Mouse (Mus musculus): ENCODE measurements around the gene H2-K1. TPM values are rescaled to one million over a fixed set of nuclear protein-coding genes. Genes with fewer than 3 reads are reported as not detected.

Gene H2-K1
- polyA plus RNA-seq, 1 experiment from 2014 or later: 4.7 TPM

DNA sequence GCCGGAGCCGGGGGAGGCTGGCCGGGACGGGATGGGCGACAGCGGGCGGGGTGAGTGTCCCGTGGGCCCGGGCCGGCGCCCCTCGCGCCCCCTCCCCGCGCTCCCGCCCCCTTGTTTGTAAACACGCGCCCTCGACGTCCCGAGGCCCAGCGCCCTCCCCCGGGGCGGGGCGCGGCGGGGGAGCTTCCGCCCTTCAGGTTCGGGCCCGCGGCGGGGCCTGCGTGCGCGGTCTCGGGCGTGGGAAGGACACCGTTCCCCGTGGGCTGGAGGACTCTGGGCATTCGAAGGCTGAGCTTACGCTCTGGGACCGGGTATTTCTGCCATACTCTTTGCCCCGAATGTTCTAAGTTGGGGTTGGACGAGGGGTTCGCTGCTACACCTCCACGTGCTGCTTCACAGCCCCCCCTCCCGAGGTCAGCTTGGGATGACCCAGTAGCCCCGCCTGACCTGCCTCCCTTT, 32.1 kb upstream of the H2-K1 start:
- Histone ChIP-seq H3K27me3 (ENCODE audit: low read depth, poor library complexity, severe bottlenecking) (peaks cover 3% of the 10 kb centered on the region; the same call in 1 of the 2 replicates), H3K36me3 (peaks cover 72% of the 10 kb centered on the region), H3K4me1 (peaks cover 56% of the 10 kb centered on the region), H3K27ac (peak overlapping the region; percentile 96), H3K9me3 (replicated peaks) (no peaks in the 10 kb centered on the region), H3K4me3 (peak overlapping the region; percentile 77)
- under 1% methylated on average over 32 of the region's 48 CpGs for WGBS
- no peak for DNase-seq (ENCODE audit: low spot score)

DNA sequence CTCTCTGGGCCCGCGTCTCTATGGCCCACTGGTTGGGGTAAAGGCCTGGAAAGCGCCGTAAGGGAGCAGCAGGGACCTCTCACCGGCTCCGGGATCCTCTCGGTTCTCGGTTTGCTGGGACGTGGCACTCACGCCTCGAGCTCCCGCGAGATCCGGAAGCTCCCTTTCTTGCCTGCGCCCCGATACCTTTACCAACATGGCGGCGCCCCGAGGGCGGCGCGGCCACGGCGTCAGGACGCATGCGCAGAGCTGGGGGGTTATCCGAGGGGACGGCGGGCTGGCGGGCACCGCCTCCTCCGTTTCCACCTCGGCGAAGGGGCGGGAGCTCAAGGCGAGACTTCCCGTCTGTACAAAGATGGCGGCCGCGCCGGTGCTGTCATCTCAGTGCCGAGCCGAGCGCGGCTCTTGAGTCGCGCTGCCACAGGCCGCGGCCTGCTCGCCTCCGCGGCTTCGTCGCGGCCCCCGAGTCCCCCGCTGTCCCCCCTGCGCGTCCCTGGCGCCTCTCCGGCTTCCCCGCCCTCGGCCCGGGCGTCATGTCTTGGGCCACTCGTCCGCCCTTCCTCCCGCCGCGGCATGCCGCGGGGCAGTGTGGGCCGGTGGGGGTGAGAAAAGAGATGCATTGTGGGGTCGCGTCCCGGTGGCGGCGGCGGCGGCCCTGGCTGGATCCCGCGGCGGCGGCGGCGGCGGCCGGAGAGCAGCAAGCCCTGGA, 31.5 kb upstream of the H2-K1 start, which contains the start of the genes Slc39a7 and Rxrb:
Gene Slc39a7 (minus strand): TSS at position 218 of the 709 bp plus-strand sequence.
Gene Rxrb (plus strand): TSS at position 348 of the 709 bp plus-strand sequence.
- peak within 1 kb of the TSS; percentile 96 for H3K27ac ChIP-seq
- H3K36me3 ChIP-seq: peaks cover 66% of the 10 kb centered on the region
- H3K4me3 ChIP-seq: peak within 1 kb of the TSS; percentile 77
- DNase-seq (ENCODE audit: low spot score): peak; percentile 100
- under 1% methylated on average over 80 of the region's 88 CpGs for WGBS
- H3K27me3 ChIP-seq (ENCODE audit: low read depth, poor library complexity, severe bottlenecking): no peaks in the 10 kb centered on the region
- H3K4me1 ChIP-seq: peaks cover 62% of the 10 kb centered on the region
- no peaks in the 10 kb centered on the region for H3K9me3 ChIP-seq (replicated peaks)

DNA sequence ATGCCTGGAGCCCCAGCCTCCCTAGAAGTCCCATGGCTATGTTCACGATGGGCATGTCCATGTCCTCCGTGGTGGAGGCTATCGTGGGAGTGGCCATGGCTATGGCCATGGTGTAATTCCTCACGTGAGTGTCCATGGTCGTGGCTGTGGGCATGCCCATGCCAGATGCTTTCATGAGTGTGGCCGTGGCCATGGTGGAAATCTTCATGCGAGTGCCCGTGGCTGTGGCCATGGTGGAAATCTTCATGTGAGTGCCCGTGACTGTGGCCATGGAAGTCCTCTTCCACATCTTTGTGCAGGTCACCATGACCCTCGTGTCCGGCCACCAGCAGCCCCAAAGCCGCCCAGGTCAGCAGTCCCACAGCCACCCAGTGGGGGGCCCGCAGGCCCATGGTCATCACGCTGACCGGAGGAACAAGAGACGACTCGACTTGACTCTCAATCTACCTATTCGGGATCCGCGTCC, 30.7 kb upstream of the H2-K1 start:
- no peak for DNase-seq (ENCODE audit: low spot score)
- no peaks in the 10 kb centered on the region for H3K9me3 ChIP-seq (replicated peaks)
- WGBS: 5% methylated on average over 20 of the region's 20 CpGs
- peak overlapping the region; percentile 77 for H3K4me3 ChIP-seq
- peaks cover 69% of the 10 kb centered on the region for H3K4me1 ChIP-seq
- H3K27ac ChIP-seq: peak overlapping the region; percentile 96
- H3K36me3 ChIP-seq: peaks cover 59% of the 10 kb centered on the region
- H3K27me3 ChIP-seq (ENCODE audit: low read depth, poor library complexity, severe bottlenecking): no peaks in the 10 kb centered on the region

DNA sequence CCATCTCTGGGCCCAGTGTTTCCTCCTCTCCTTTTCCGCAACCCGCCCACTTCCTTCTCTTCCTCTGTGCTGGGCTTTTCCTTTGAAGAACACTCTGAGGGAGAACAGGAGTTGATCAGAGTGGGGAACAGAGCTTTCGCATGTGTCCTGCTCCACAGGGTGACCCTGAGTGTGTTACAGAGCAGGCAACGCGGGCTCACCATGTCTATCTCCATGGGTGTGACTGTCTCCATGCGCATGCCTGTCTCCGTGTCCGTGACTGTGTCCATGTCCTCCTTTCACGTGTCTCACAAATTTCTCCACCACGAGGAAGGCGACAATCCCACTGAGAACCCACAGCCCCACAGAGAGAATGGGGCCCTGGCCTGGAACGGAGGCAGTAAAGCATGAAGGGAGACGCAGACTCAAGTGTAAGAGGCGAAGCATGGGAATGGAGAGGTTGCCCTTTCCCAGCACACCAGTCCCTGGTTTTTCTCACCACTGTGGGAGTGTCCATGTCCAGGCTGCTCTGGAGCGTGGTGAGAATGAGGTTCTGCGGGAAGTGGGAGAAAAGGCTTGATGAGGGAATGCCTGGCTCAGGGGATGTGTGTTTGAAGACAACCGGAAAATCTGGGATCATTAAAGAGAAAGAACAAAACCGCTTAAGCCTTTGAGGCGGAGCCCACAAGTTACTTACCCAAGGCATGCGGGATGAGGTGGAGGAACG, 29.9 kb upstream of the H2-K1 start:
- Histone ChIP-seq H3K27ac (peak overlapping the region; percentile 96), H3K4me3 (peak overlapping the region; percentile 77), H3K27me3 (ENCODE audit: low read depth, poor library complexity, severe bottlenecking) (no peaks in the 10 kb centered on the region), H3K36me3 (peaks cover 51% of the 10 kb centered on the region), H3K4me1 (peaks cover 77% of the 10 kb centered on the region), H3K9me3 (replicated peaks) (no peaks in the 10 kb centered on the region)
- no peak for DNase-seq (ENCODE audit: low spot score)
- 86% methylated on average over 21 of the region's 21 CpGs for WGBS

DNA sequence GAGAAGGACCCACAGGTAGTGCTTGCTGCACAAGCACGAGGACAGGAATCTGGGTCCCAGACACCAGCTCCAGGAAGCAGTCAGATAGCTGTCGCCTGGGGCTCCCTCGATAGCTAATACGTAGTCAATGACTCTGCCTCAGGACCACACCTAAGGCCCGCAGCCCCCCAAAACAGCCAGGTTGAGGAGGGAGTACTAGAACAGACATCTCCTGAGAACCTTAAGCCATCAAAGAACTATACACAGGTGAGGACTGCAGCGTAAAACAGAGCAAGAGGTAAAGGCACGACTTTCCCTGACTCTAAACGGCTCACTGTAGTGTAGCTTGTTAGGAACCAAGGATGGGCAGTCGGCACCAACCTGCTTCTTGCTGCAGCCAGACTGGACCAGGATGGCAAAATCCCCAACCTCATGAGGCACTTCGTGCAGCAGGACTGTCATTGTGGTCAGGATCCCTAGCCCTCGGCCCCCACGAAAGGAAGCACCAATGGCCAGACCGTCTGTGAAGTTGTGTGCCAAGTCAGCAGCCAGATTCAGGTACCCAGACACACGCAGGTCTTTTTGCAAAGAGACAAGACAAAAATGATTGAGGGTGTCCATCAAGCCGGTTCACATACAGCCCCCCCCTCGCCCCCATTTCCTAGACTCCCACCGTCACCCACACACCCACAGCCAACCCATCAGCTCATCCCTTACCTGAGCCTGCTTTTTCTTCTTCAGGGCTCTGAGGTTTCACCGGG, 29.2 kb upstream of the H2-K1 start:
- Histone ChIP-seq H3K36me3 (peaks cover 43% of the 10 kb centered on the region), H3K9me3 (replicated peaks) (no peaks in the 10 kb centered on the region), H3K4me1 (peaks cover 84% of the 10 kb centered on the region), H3K4me3 (peak overlapping the region; percentile 77), H3K27me3 (ENCODE audit: low read depth, poor library complexity, severe bottlenecking) (no peaks in the 10 kb centered on the region), H3K27ac (no peak overlapping the region)
- 92% methylated on average over 18 of the region's 18 CpGs for WGBS
- DNase-seq (ENCODE audit: low spot score): no peak

DNA sequence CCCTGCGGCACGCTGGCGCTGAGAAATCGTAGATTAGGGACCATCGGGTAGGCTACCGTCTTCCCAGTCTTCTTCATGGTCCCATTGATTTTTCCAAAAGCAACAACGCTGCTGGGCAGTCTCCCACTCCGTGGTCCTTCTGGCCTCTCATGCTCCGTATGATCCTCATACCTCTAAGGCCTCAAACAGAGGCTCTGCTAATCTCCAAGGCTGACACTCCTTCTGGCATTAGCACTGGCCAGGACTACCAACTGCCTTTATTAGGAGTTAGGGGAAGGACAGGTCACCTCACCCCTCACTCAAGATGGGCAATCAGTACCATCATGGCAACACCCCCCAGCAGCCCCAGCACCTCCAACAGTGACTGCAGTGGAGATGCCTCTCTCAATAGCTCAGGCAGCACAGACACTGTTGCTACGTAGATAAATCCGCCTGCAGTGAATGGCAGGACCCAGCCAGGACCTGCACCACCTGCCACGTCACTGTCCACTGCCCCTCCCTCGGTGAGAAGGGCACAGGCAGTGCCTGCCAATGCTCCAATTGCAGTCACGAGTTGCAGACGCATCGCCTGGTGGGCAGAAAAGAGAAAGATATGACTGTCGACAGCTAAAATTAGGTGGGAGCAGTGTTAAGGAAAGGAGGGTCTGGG, 28.5 kb upstream of the H2-K1 start:
- peak overlapping the region; percentile 77 for H3K4me3 ChIP-seq
- no peaks in the 10 kb centered on the region for H3K9me3 ChIP-seq (replicated peaks)
- H3K27ac ChIP-seq: peak overlapping the region; percentile 90
- 71% methylated on average over 17 of the region's 17 CpGs for WGBS
- no peaks in the 10 kb centered on the region for H3K27me3 ChIP-seq (ENCODE audit: low read depth, poor library complexity, severe bottlenecking)
- H3K4me1 ChIP-seq: peaks cover 88% of the 10 kb centered on the region
- no peak for DNase-seq (ENCODE audit: low spot score)
- peaks cover 36% of the 10 kb centered on the region for H3K36me3 ChIP-seq

DNA sequence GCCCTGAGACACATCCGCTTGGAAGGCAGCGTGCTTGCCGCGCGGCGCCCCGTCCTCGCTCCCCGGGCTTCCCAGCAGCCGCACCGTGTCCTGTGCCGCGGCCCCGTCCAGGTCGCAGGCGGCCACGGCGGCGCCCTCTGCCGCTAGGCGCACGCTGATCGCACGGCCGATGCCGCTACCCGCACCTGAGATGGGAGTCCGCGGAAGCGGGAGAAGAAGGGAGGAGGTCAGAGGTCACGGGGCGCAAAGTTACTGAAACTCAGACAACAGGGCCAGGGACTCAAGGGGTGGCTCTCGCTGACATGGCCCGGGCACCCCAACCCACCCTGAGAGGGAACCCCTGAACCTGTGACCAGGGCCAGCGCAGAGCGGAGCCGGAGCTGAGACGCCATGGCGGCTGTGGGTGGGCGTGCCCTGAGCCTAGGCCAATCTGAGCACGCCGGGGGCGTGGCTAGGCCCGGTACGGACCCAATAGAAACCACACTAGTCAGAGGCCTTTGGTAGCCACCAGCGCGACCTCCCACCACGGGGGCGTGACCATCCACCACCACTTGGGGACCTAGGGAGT, 27.6 kb upstream of the H2-K1 start, which contains the start of gene H2-Ke6:
Gene H2-Ke6 (minus strand): TSS at position 405 of the 568 bp plus-strand sequence.
- H3K9me3 ChIP-seq (replicated peaks): no peaks in the 10 kb centered on the region
- H3K4me3 ChIP-seq: peak within 1 kb of the TSS; percentile 77
- peak; percentile 96 for DNase-seq (ENCODE audit: low spot score)
- H3K36me3 ChIP-seq: peaks cover 39% of the 10 kb centered on the region
- no peaks in the 10 kb centered on the region for H3K27me3 ChIP-seq (ENCODE audit: low read depth, poor library complexity, severe bottlenecking)
- H3K4me1 ChIP-seq: peaks cover 81% of the 10 kb centered on the region
- under 1% methylated on average over 49 of the region's 49 CpGs for WGBS
- H3K27ac ChIP-seq: peak within 1 kb of the TSS; percentile 90

DNA sequence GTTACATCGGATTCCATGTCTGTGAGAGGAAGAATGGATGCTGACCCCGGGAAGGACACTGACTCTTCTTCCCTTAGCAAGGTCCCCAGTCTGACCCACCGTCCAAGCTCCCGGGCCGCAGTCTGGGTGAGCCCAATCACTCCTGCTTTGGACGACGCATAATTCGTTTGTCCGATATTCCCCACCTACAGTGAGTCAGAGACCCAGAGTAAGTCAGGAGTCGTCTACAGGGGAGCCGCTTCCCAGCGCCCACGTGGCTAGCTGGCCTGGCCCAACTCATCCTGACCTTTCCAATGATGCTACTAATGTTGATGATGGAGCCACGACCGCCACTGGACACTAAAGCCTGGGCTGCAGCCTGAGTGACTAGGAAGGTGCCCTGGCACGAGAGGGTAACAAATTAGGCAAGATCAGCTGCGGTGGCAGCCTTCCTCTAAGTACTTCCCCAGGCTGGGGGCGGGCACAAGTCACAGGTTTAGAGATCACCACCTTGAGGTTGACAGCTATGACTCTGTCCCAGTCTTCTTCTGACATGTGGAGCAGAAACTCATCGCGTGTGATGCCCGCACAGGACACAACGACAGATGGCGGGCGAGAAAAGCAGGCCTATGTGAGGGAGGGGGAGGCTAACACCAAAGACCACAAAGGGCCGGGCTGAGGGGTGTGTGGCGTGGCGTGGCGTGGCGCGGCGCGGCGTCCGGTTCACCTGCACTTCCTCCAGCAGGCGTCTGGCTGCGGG, 26.9 kb upstream of the H2-K1 start:
- Histone ChIP-seq H3K27ac (peak overlapping the region; percentile 90), H3K4me3 (peak overlapping the region; percentile 77), H3K27me3 (ENCODE audit: low read depth, poor library complexity, severe bottlenecking) (no peaks in the 10 kb centered on the region), H3K9me3 (replicated peaks) (no peaks in the 10 kb centered on the region), H3K36me3 (peaks cover 46% of the 10 kb centered on the region), H3K4me1 (peaks cover 79% of the 10 kb centered on the region)
- DNase-seq (ENCODE audit: low spot score): no peak
- WGBS: 9% methylated on average over 36 of the region's 36 CpGs

DNA sequence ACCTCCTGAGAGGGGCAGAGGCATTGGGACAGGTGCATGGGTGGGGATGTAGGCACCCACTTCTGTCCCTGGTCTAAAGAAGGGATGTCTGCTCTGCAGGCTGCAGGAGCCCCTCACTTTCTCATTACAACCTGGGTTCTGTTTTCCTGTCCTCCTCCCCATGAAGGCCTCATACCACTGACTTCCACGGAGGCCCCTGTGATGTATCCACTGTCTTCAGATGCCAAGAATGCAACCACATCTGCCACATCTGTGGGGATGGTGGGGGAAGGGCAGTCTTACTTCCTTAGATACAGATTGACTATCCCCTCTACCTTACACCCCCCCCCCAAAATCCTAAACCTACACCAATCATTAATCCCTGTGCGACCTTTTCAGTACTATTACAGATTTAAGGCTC, 26.1 kb upstream of the H2-K1 start:
- Histone ChIP-seq H3K36me3 (peaks cover 55% of the 10 kb centered on the region), H3K4me3 (peak overlapping the region; percentile 77), H3K9me3 (replicated peaks) (no peaks in the 10 kb centered on the region), H3K4me1 (peaks cover 78% of the 10 kb centered on the region), H3K27me3 (ENCODE audit: low read depth, poor library complexity, severe bottlenecking) (no peaks in the 10 kb centered on the region), H3K27ac (peak overlapping the region; percentile 98)
- no peak for DNase-seq (ENCODE audit: low spot score)
- WGBS: 35% methylated on average over 2 of the region's 2 CpGs

DNA sequence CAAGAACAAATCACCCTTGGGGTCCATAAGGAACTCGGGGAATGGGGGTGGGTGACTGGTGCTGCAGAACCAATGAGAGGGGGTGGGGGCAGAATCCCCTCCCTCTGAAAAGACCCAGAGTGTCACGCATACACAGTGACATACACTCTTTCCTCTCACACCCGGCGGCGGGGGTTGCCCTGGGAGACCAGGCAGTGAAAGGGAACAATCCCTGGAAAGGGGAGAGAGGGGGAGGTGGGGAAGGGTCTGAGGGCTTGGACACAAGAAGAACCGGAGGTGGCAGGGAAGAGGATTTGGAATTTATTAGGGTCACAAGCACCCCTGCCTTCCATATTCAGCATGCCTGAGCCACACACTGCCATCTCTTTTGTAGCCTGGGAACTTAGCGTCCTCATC, 25.6 kb upstream of the H2-K1 start:
- peak overlapping the region; percentile 98 for H3K27ac ChIP-seq
- H3K4me3 ChIP-seq: peak overlapping the region; percentile 77
- no peaks in the 10 kb centered on the region for H3K9me3 ChIP-seq (replicated peaks)
- no peak for DNase-seq (ENCODE audit: low spot score)
- peaks cover 59% of the 10 kb centered on the region for H3K36me3 ChIP-seq
- 9% methylated on average over 7 of the region's 7 CpGs for WGBS
- no peaks in the 10 kb centered on the region for H3K27me3 ChIP-seq (ENCODE audit: low read depth, poor library complexity, severe bottlenecking)
- peaks cover 77% of the 10 kb centered on the region for H3K4me1 ChIP-seq

DNA sequence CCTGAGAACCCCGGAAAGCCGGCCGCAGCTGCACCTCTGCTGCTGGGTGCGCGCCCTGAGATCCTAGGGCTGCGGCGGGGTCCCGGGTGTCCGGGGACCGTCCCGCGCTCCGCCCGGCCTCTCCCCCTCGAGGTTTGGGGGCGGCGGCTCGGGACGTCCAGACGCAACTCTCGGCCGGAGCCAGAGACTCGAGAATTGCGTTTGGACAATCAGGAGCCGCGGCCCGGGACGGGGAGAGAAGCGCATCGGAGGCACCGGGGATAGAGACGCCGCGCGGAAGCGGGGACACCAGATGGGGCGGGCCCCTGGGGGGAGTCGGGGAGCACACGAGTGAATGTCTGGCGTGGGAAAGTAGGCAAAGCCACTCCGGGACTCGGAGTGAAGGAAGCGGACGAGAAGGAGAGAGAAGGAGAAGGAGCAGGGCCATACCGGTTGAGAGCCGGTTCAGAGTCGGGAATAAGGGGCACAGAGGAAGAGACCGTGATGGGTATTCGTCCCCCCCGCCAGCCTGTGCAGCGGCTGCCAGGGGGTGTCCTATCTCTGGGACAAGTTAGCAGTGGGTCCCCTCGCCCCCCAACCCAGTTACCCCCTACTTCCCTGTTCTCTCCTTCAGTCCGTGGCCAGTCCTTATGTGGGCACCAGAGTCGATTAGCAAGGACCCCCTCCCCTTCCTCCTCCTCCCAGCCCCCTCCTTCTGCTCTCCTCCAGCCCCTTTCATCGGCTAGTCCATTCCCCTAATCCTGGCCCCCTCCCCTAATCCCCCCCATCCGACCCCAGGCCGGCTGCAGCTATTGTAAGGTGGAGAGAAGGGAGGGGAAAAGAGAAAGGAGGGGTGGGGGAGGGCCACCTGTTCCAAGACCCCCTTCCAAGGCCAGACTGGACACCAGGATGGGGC, 25.0 kb upstream of the H2-K1 start:
- peak; percentile 76 for DNase-seq (ENCODE audit: low spot score)
- H3K27ac ChIP-seq: peak overlapping the region; percentile 98
- H3K4me1 ChIP-seq: peaks cover 70% of the 10 kb centered on the region
- H3K27me3 ChIP-seq (ENCODE audit: low read depth, poor library complexity, severe bottlenecking): no peaks in the 10 kb centered on the region
- peaks cover 58% of the 10 kb centered on the region for H3K36me3 ChIP-seq
- peak overlapping the region; percentile 77 for H3K4me3 ChIP-seq
- H3K9me3 ChIP-seq (replicated peaks): 0 out of 2 replicates have a peak, but pooled peaks cover 2% of the 10 kb centered on the region
- WGBS: 1% methylated on average over 57 of the region's 57 CpGs

Measured in limb, embryonic 10.5 days (tissue).